Mouse (Mus musculus) MEL (cell line): ENCODE measurements around the gene Hormad1.

ENCODE experiments used
- BHLHE40 ChIP-seq: IDR thresholded peaks from 2 replicates; pipeline ENCODE4 v1.6.1; 2012; ENCODE audit warnings: low read depth, mild to moderate bottlenecking, inconsistent platforms, low read length, improper control_type of control experiment, borderline replicate concordance
- CHD1 ChIP-seq: IDR thresholded peaks from 2 replicates; pipeline ENCODE4 v1.6.1; 2012; ENCODE audit warnings: low read depth, mild to moderate bottlenecking, inconsistent platforms, low read length, improper control_type of control experiment
- CTCF ChIP-seq, 3 experiments: IDR thresholded peaks in 2 of 3; conservative IDR thresholded peaks in 1 of 3; 2 replicates each; pipeline ENCODE4 v1.5.1; 2011 to 2012; ENCODE audit warnings: low read length in 3 of 3, low read depth in 2 of 3, mild to moderate bottlenecking in 2 of 3, improper control_type of control experiment in 1 of 3, inconsistent platforms in 1 of 3, mixed read lengths in 1 of 3, moderate library complexity in 1 of 3; ENCODE audit not compliant: control insufficient read depth in 1 of 3, insufficient read depth in 1 of 3, poor library complexity in 1 of 3, severe bottlenecking in 1 of 3
- E2F4 ChIP-seq: IDR thresholded peaks from 2 replicates; pipeline ENCODE4 v1.6.1; 2011; ENCODE audit warnings: low read depth, low read length, improper control_type of control experiment, borderline replicate concordance
- EP300 ChIP-seq, 2 experiments: IDR thresholded peaks; 2 replicates each; pipeline ENCODE4 v1.6.1; 2011; ENCODE audit warnings: improper control_type of control experiment in 2 of 2, low read length in 2 of 2, low read depth in 1 of 2, mild to moderate bottlenecking in 1 of 2
- HCFC1 ChIP-seq: IDR thresholded peaks from 2 replicates; pipeline ENCODE4 v1.6.1; 2012; ENCODE audit warnings: low read depth, mild to moderate bottlenecking, inconsistent platforms, low read length, improper control_type of control experiment, moderate library complexity
- MAX ChIP-seq: IDR thresholded peaks from 2 replicates; pipeline ENCODE4 v1.6.1; 2011; ENCODE audit warnings: low read length, improper control_type of control experiment
- MEF2A ChIP-seq: IDR thresholded peaks from 2 replicates; pipeline ENCODE4 v1.6.1; 2014; ENCODE audit warnings: low read depth, mild to moderate bottlenecking, inconsistent platforms, low read length, improper control_type of control experiment; ENCODE audit not compliant: poor library complexity, insufficient replicate concordance, severe bottlenecking; ENCODE audit errors: extremely low read depth
- MXI1 ChIP-seq: IDR thresholded peaks from 2 replicates; pipeline ENCODE4 v1.6.1; 2011; ENCODE audit warnings: mild to moderate bottlenecking, low read depth, low read length, improper control_type of control experiment
- POLR2A ChIP-seq, 2 experiments: IDR thresholded peaks; 2 replicates each; pipeline ENCODE4 v1.6.1; 2011 to 2012; ENCODE audit warnings: low read length in 2 of 2, mild to moderate bottlenecking in 2 of 2, control low read depth in 1 of 2, improper control_type of control experiment in 1 of 2, low read depth in 1 of 2, moderate library complexity in 1 of 2; ENCODE audit not compliant: control insufficient read depth in 1 of 2, insufficient read depth in 1 of 2, poor library complexity in 1 of 2
- RCOR1 ChIP-seq: IDR thresholded peaks from 2 replicates; pipeline ENCODE4 v1.6.1; 2012; ENCODE audit warnings: low read depth, mild to moderate bottlenecking, inconsistent platforms, low read length, improper control_type of control experiment
- SMC3 ChIP-seq: IDR thresholded peaks from 2 replicates; pipeline ENCODE4 v1.6.1; 2011; ENCODE audit warnings: low read depth, low read length, improper control_type of control experiment
- TAL1 ChIP-seq: IDR thresholded peaks from 2 replicates; pipeline ENCODE4 v1.6.1; 2012; ENCODE audit warnings: mild to moderate bottlenecking, inconsistent platforms, low read length, moderate library complexity, mixed read lengths
- TCF12 ChIP-seq: IDR thresholded peaks from 2 replicates; pipeline ENCODE4 v1.6.1; 2014; ENCODE audit warnings: low read depth, mild to moderate bottlenecking, inconsistent platforms, low read length, improper control_type of control experiment, moderate library complexity

DNA sequence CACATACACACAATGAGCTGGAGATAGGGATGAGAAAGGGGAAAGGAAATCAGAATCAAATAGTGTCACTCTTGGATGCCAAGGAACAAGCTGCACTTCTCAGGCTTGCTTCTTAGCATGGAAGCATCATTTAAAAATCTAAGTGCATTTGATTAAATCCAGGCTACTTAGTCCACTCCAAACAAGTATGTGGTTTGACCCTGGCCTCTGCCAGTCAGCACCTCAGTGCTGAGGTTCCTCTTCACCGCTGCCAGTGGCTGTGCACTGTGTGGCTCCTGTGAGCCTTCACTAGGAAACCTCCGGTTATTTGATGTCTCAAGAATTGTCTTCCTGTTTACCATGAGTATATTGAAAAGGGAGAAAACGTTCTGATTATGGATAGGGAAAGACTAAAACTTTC is 71.4 kb downstream of the Hormad1 start:
- TF ChIP-seq CTCF (IDR thresholded peaks at IDR 0.05 in 2 of 3, conservative IDR thresholded peaks at IDR 0.05 in 1 of 3; ENCODE audit: control insufficient read depth in 1 of 3, insufficient read depth in 1 of 3, low read depth in 2 of 3, low read length in 3 of 3, poor library complexity in 1 of 3, severe bottlenecking in 1 of 3) = no peak
- TF ChIP-seq MAX = no peak
- no peak for TF ChIP-seq POLR2A (IDR thresholded peaks at IDR 0.05; ENCODE audit: control insufficient read depth in 1 of 2, insufficient read depth in 1 of 2, low read depth in 1 of 2, low read length in 2 of 2, poor library complexity in 1 of 2)
- no peak for TF ChIP-seq EP300 (IDR thresholded peaks at IDR 0.05; ENCODE audit: low read depth in 1 of 2, low read length in 2 of 2)
- no peak for TF ChIP-seq BHLHE40
- no peak for TF ChIP-seq SMC3
- TF ChIP-seq TCF12 = no peak
- no peak for TF ChIP-seq HCFC1
- TF ChIP-seq RCOR1 = no peak
- TF ChIP-seq MEF2A = no peak
- TF ChIP-seq TAL1 = no peak
- TF ChIP-seq E2F4 = no peak
- no peak for TF ChIP-seq CHD1
- no peak for TF ChIP-seq MXI1
